Mouse (Mus musculus) stomach, embryonic 14.5 days (tissue): ENCODE measurements around the gene Tusc2. TPM values are rescaled to one million over a fixed set of nuclear protein-coding genes. Genes with fewer than 3 reads are reported as not detected.

Experiments used
- ATAC-seq: fragments of 200-750 bp; cut with Nextera tagmentation; 2 replicates; pipeline ENCODE4 v1.8.0; 2017; ENCODE audit warnings: low read depth, moderate TSS enrichment; ENCODE audit not compliant: insufficient number of reproducible peaks, insufficient read depth, low FRiP score
- H3K27ac ChIP-seq: fragments of 300-500 bp; sonication (generic); 2 replicates; pipeline ENCODE4 v1.5.1; 2014; ENCODE audit warnings: mild to moderate bottlenecking, low read length, moderate library complexity, mixed read lengths
- H3K27me3 ChIP-seq: fragments of 300-500 bp; sonication (generic); 2 replicates; pipeline ENCODE4 v1.6.1; 2014; ENCODE audit warnings: low read length, control low read depth, mixed read lengths; ENCODE audit not compliant: control insufficient read depth, insufficient read depth
- H3K36me3 ChIP-seq: fragments of 300-500 bp; sonication (generic); 2 replicates; pipeline ENCODE4 v1.6.1; 2014; ENCODE audit warnings: mild to moderate bottlenecking, control low read depth, low read length, moderate library complexity, mixed read lengths; ENCODE audit not compliant: control insufficient read depth, insufficient read depth
- H3K4me1 ChIP-seq: fragments of 300-500 bp; sonication (generic); 2 replicates; pipeline ENCODE4 v1.6.1; 2014; ENCODE audit warnings: low read length, control low read depth, mixed read lengths; ENCODE audit not compliant: control insufficient read depth, insufficient read depth
- H3K4me2 ChIP-seq: fragments of 300-500 bp; sonication (generic); replicated peaks from 2 replicates; pipeline ENCODE4 v1.6.1; 2014; ENCODE audit warnings: low read depth, low read length, control low read depth
- H3K4me3 ChIP-seq: fragments of 300-500 bp; sonication (generic); 2 replicates; pipeline ENCODE4 v1.5.1; 2014; ENCODE audit warnings: low read depth, low read length, control low read depth
- H3K9ac ChIP-seq: fragments of 300-500 bp; sonication (generic); replicated peaks from 2 replicates; pipeline ENCODE4 v1.6.1; 2014; ENCODE audit warnings: low read depth, mild to moderate bottlenecking, control low read depth, low read length, moderate library complexity, mixed read lengths
- H3K9me3 ChIP-seq: fragments of 300-500 bp; sonication (generic); 2 replicates; pipeline ENCODE4 v1.6.1; 2016; ENCODE audit warnings: low read depth, low read length, control low read depth; ENCODE audit not compliant: control insufficient read depth
- WGBS: fragments of 180-500 bp; shearing (Covaris S2); extraction: QIAGEN DNeasy Blood & Tissue Kit; methylation state at CpG from one replicate; pipeline ENCODE4 v1.1.7; 2014; 5-methylcytosine and 5-hydroxymethylcytosine counted together
- polyA plus RNA-seq: library from polyadenylated mRNA; unstranded; fragments of >200 nt; fragmentation: Nextera tagmentation; extraction: Ambion mirVana; gene quantifications from 2 replicates; pipeline ENCODE4 v1.2.1, GENCODE M21; 2014

The Tusc2 gene
- polyA plus RNA-seq, 1 experiment from 2014 or later: 36.2 TPM

DNA sequence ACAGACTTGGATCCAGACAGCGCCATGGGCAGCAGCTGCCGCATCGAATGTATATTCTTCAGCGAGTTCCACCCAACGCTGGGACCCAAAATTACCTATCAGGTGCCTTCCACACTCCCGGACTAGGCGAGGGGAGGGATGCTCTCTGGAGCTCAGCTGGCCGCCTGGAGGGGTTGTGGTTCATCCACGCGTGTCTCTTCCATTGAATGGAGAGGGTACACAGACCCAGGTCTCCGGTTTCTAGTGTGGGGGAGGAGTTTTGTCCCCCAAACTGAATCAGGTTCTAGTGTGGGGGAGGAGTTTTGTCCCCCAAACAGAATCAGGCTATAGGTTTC lies 20.7 kb upstream of the Tusc2 start:
- peak overlapping the region; percentile 64 for H3K4me2 ChIP-seq
- H3K27ac ChIP-seq: peak overlapping the region; percentile 21; the same call in 1 of the 2 replicates
- no peaks in the 10 kb centered on the region for H3K27me3 ChIP-seq
- H3K9ac ChIP-seq: peak overlapping the region; percentile 45; the same call in 1 of the 2 replicates
- H3K9me3 ChIP-seq: no peaks in the 10 kb centered on the region
- no peak for ATAC-seq
- H3K4me3 ChIP-seq: peak overlapping the region; percentile 54
- peaks cover 41% of the 10 kb centered on the region for H3K36me3 ChIP-seq
- peaks cover 17% of the 10 kb centered on the region for H3K4me1 ChIP-seq
- WGBS: 2% methylated on average over 11 of the region's 11 CpGs

DNA sequence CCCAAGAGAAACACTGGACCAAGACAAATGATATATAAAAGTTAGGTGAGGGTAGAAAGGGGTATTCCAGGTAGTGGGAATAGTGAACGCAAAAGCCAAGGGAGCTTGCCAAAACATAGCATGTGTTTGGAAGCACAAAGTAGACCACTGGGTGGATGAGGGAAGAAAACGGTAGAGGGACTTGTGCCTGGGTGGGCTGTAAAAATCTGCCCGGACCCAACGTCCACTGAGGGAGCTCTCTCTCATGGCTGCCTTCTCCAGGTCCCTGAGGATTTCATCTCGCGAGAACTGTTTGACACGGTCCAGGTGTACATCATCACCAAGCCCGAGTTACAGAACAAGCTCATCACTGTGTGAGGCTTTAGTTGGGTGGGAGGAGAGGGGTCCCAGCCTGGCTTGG lies 20.3 kb upstream of the Tusc2 start:
- Histone ChIP-seq H3K4me2 (peak overlapping the region; percentile 64), H3K36me3 (peaks cover 39% of the 10 kb centered on the region), H3K27ac (peak overlapping the region; percentile 21; the same call in 1 of the 2 replicates), H3K27me3 (no peaks in the 10 kb centered on the region), H3K4me3 (peak overlapping the region; percentile 54), H3K9me3 (no peaks in the 10 kb centered on the region), H3K4me1 (peaks cover 19% of the 10 kb centered on the region), H3K9ac (no peak overlapping the region)
- 20% methylated on average over 8 of the region's 8 CpGs for WGBS
- no peak for ATAC-seq

DNA sequence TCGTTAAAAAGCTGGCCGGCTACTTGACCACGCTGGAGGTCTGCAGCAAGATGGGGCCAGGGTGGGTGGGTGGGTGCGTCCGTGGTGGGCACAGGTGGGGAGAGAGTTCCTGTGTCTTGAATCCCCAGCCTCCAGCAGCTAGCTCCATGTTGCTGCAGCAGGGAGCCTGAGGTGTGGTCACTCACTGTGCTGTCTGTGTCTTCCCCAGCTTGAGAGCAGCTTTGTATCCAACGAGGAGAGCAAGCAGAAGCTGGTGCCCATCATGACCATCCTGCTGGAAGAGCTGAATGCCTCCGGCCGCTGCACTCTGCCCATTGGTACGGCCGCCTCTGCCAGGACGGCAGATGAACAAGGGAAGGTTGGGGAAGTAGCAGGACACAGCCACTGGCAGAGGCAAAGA lies 19.8 kb upstream of the Tusc2 start:
- Histone ChIP-seq H3K4me1 (peaks cover 19% of the 10 kb centered on the region), H3K4me2 (peak overlapping the region; percentile 64; the same call in 1 of the 2 replicates), H3K27ac (no peak overlapping the region), H3K9me3 (no peaks in the 10 kb centered on the region), H3K36me3 (peaks cover 33% of the 10 kb centered on the region), H3K4me3 (peak overlapping the region; percentile 54; the same call in 1 of the 2 replicates), H3K27me3 (no peaks in the 10 kb centered on the region), H3K9ac (no peak overlapping the region; the same call in 1 of the 2 replicates)
- no peak for ATAC-seq
- WGBS: 80% methylated on average over 11 of the region's 11 CpGs

DNA sequence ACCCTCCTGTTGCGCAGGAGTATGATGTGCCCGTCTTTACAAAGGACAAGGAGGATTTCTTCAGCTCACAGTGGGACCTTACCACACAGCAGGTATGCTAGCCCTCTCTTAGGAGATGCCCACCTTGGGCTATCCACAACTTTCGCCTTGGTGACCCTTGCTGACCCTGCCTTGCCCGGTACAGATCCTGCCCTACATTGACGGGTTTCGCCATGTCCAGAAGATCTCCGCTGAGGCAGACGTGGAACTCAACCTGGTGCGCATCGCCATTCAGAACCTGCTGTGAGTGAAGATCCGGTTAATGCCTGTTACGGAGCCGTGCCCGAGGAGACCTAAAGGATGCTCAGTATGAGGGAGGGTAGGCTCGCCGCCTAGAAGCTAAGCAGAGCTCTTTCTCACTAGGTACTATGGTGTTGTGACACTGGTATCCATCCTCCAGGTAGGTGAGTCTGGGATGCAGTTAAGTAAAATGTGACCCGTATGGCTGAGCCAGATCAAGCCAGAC lies 18.8 kb upstream of the Tusc2 start:
- Histone ChIP-seq H3K27me3 (no peaks in the 10 kb centered on the region), H3K27ac (no peak overlapping the region), H3K4me3 (no peak overlapping the region), H3K9me3 (no peaks in the 10 kb centered on the region), H3K4me1 (peaks cover 19% of the 10 kb centered on the region), H3K4me2 (no peak overlapping the region), H3K36me3 (peaks cover 24% of the 10 kb centered on the region), H3K9ac (no peak overlapping the region)
- WGBS: 93% methylated on average over 17 of the region's 17 CpGs
- ATAC-seq: no peak

DNA sequence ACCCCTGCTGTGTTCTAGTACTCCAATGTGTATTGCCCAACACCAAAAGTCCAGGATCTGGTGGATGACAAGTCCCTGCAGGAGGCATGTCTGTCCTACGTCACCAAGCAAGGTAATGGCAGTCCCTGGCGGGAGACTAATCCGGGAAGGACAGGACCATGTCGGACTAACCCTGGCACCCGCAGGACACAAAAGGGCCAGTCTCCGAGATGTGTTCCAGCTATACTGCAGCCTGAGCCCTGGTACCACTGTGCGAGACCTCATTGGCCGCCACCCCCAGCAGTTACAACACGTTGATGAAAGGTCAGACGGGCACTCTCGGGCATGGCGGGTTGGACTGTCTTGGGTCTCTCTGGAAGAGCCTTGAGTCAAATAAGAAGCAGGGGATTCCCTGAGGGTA lies 18.3 kb upstream of the Tusc2 start:
- Histone ChIP-seq H3K9ac (no peak overlapping the region), H3K27me3 (no peaks in the 10 kb centered on the region), H3K36me3 (peaks cover 19% of the 10 kb centered on the region), H3K9me3 (no peaks in the 10 kb centered on the region), H3K27ac (no peak overlapping the region), H3K4me2 (no peak overlapping the region), H3K4me3 (no peak overlapping the region), H3K4me1 (peaks cover 19% of the 10 kb centered on the region)
- WGBS: 95% methylated on average over 12 of the region's 12 CpGs
- no peak for ATAC-seq

DNA sequence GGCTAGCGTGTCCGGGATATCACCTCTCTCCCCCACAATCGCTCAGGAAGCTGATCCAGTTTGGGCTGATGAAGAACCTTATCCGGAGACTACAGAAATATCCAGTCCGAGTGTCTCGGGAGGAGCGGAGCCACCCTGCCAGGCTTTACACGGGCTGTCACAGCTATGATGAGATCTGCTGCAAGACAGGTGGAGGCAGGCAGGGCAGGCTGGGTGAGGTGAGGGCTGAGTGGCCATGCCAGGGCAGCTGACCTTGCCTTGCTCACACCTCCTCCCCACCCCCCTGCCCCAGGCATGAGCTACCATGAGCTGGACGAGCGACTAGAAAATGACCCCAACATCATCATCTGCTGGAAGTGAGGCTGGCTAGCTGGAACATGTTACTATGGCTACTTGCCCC lies 17.9 kb upstream of the Tusc2 start:
- H3K9ac ChIP-seq: no peak overlapping the region

DNA sequence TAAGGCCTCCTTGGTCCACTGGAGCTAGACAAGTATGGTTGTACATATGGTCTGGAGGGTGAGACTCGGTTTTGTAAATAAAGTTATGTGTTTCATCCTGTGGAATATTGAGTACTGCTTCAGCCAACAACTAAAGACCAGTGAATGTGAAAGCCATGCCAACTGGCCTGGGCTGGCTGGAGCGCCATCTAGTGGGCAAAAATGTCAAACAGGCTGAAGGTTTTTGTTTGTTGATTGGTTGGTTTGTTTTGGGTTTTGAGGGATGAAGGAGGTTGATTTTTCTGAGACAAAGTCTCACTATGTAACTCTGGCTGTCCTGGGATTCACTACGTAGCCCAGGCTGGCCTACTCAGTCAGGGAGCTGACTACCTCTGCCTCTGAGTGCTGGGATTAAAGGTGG lies 17.5 kb upstream of the Tusc2 start:
- 14% methylated on average over 3 of the region's 3 CpGs for WGBS
- H3K4me2 ChIP-seq: no peak overlapping the region

More for the DNA sequence above, 17.9 kb upstream of the Tusc2 start:
- Histone ChIP-seq H3K36me3 (peaks cover 16% of the 10 kb centered on the region), H3K4me2 (no peak overlapping the region), H3K4me1 (peaks cover 19% of the 10 kb centered on the region), H3K4me3 (no peak overlapping the region), H3K27ac (no peak overlapping the region), H3K27me3 (no peaks in the 10 kb centered on the region), H3K9me3 (no peaks in the 10 kb centered on the region)
- WGBS: 83% methylated on average over 10 of the region's 10 CpGs
- no peak for ATAC-seq

DNA sequence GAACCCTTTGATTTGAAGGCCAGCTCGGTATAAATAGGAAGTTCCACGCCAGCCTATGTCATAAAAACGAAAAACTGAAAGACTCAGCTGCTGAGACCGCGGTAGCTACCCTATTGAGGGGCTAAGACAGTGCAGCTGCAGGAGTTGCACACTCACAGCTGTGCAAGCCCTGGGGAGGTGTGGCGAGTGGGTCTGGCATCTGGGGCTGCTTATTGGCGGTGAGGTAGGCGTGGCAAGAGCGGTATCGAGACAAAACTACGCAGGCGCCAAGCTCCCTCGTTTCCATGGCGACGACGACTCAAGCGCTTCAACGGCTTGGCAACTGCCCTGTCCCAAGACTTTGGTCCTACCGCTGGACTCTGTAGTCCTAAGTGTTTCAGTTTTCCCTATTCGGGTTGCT lies 16.0 kb upstream of the Tusc2 start, which contains the start of gene Zmynd10:
Zmynd10 (plus strand) TSS at position 273 of the 400 bp plus-strand sequence.
- H3K27me3 ChIP-seq: no peaks in the 10 kb centered on the region
- H3K4me2 ChIP-seq: peak within 1 kb of the TSS; percentile 39
- H3K4me3 ChIP-seq: no peak within 1 kb of the TSS
- no peak within 1 kb of the TSS for H3K9ac ChIP-seq
- H3K4me1 ChIP-seq: peaks cover 23% of the 10 kb centered on the region
- peaks cover 16% of the 10 kb centered on the region for H3K36me3 ChIP-seq
- no peak within 1 kb of the TSS for H3K27ac ChIP-seq
- peak; percentile 65; the same call in 1 of the 2 replicates for ATAC-seq
- H3K9me3 ChIP-seq: no peaks in the 10 kb centered on the region
- WGBS: 3% methylated on average over 20 of the region's 20 CpGs

More for the DNA sequence above, 17.5 kb upstream of the Tusc2 start:
- Histone ChIP-seq H3K27ac (no peak overlapping the region), H3K36me3 (peaks cover 16% of the 10 kb centered on the region), H3K4me1 (peaks cover 18% of the 10 kb centered on the region), H3K9me3 (no peaks in the 10 kb centered on the region), H3K27me3 (no peaks in the 10 kb centered on the region), H3K4me3 (no peak overlapping the region), H3K9ac (no peak overlapping the region)
- no peak for ATAC-seq

DNA sequence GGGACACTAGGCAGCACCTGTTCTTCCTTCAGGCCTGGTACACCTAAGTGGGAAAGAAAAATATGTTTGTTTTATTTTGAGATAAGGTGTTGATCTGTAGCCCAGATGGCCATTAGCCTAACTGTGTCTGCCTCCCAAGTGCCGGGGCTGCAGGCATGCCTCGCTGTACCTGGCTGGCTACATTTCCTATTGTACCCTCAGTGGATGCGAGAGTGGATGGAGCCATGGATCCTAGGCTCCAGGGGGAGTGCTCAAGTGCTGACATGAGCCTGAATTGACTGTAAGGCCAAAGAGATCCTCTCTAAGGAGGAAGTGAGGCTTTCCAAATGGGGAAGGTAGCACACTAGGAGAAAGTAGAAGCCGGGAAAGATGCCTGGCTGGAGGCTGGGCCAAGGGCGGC lies 15.1 kb upstream of the Tusc2 start:
- Histone ChIP-seq H3K4me2 (no peak overlapping the region), H3K9ac (no peak overlapping the region), H3K4me1 (peaks cover 30% of the 10 kb centered on the region), H3K27ac (no peak overlapping the region), H3K36me3 (peaks cover 16% of the 10 kb centered on the region), H3K27me3 (no peaks in the 10 kb centered on the region), H3K9me3 (no peaks in the 10 kb centered on the region), H3K4me3 (no peak overlapping the region)
- no peak for ATAC-seq
- 76% methylated on average over 5 of the region's 5 CpGs for WGBS
